Mouse (Mus musculus) spleen, postnatal 0 days (tissue): ENCODE results near the gene Gm45521. TPM values are rescaled to one million over a fixed set of nuclear protein-coding genes. Genes with fewer than 3 reads are reported as not detected.

ENCODE experiments used
- polyA plus RNA-seq: library from polyadenylated mRNA; unstranded; fragments of >200 nt; fragmentation: Nextera tagmentation; extraction: Ambion mirVana; gene quantifications from 2 replicates; pipeline ENCODE4 v1.2.1, GENCODE M21; 2015

Gene Gm45521
- not detected in 2 replicates for polyA plus RNA-seq

GRCm38 (mm10) chr14:7957049-7957448, at the start of gene Gm45521:
TSS of gene Gm45521 (plus strand) at chr14:7957288.

GRCm38 (mm10) chr14:7994271-7994767, 37.2 kb downstream of the Gm45521 start, which contains the start of gene Dnase1l3:
TSS of gene Dnase1l3 (minus strand) at chr14:7994573.

GRCm38 (mm10) chr14:8002432-8003092, 45.5 kb downstream of the Gm45521 start, which contains the start of gene Abhd6:
TSS of gene Abhd6 (plus strand) at chr14:8002902.

Other genes with a start within 250 kb of the Gm45521 start
- not detected in 2 replicates for gene Gm26661, start 165.7 kb upstream of the Gm45521 start, polyA plus RNA-seq
- 2.6 and 3.7 TPM in 2 replicates for gene Flnb, start 139.3 kb upstream of the Gm45521 start, polyA plus RNA-seq
- 0.79 and 1.7 TPM in 2 replicates for gene Dnase1l3, start 37.3 kb downstream of the Gm45521 start, polyA plus RNA-seq
- gene Abhd6, start 45.6 kb downstream of the Gm45521 start, polyA plus RNA-seq, result 5.0 and 6.4 TPM in 2 replicates
- gene Rpp14, start 123.1 kb downstream of the Gm45521 start, polyA plus RNA-seq, result 41.8 and 42.0 TPM in 2 replicates
- gene Pxk, start 140.9 kb downstream of the Gm45521 start, polyA plus RNA-seq, result 16.1 and 21.1 TPM in 2 replicates
- gene Pdhb, start 215.7 kb downstream of the Gm45521 start, polyA plus RNA-seq, result 129 and 131 TPM in 2 replicates